In the genomic region with DNA sequence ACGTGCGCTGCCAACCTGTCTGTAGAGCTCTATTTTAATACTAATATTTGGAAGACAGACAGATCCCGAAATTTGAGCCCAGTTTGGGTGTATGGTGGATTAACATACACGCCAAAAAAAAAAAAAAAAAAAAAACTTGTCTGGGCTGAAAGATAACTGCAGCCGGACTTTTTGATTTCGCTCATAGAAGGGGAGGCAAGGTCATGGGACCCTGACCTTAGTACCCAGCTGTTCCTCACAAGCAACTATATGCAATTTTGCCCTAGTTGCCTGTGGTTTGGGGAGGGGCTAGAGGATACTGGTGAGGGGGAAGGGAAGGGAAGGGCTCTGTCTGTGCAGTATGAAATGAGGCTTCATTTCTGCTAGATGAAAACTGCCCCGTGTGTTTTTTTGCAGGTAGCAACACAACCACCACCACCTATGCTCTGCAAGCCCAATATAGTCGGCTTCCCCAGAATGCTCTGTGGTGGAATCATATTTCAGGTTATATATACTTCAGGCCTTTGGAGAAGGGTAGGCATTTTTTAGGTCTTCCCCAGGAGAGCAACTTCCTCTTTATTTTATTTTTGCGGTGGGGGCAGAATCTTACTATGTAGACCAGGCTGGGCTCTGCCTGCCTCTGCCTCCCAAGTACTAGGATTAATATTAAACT, we compare ENCODE assay signal across 8 mouse cellular contexts. TPM values are rescaled to one million over a fixed set of nuclear protein-coding genes. Genes with fewer than 3 reads are reported as not detected.
DNase-seq lines count a peak whose midpoint lies in the region; ATAC-seq and TF ChIP-seq lines count a peak whose summit lies in the region.

No protein-coding gene starts in this region.

- TF ChIP-seq EP300 in ES-Bruce4 (IDR thresholded peaks at IDR 0.05; ENCODE audit: insufficient read depth, low read depth, low read length) = no peak

- no peak for TF ChIP-seq POLR2A in ES-Bruce4 (IDR thresholded peaks at IDR 0.05; ENCODE audit: insufficient read depth, low read length)

- H3K27ac ChIP-seq in heart, embryonic 11.5 days (ENCODE audit: low read depth, low read length) = peak overlapping the region; percentile 80
- peak overlapping the region; percentile 74; the same call in 1 of the 2 replicates for H3K27ac ChIP-seq in ES-Bruce4 (ENCODE audit: insufficient read depth, low read length)
- peak overlapping the region; percentile 90 for H3K27ac ChIP-seq in forebrain, postnatal 0 days (ENCODE audit: low read depth, low read length)
- peak overlapping the region; percentile 94 for H3K27ac ChIP-seq in midbrain, embryonic 10.5 days (replicated peaks)

- peaks cover 25% of the 10 kb centered on the region for H3K4me1 ChIP-seq in heart, embryonic 11.5 days (ENCODE audit: control insufficient read depth, insufficient read depth, low read length)
- H3K4me1 ChIP-seq in ES-Bruce4 (ENCODE audit: control insufficient read depth, insufficient read depth, low read length) = no peaks in the 10 kb centered on the region
- peaks cover 6% of the 10 kb centered on the region for H3K4me1 ChIP-seq in forebrain, postnatal 0 days (ENCODE audit: insufficient read depth)
- peaks cover 78% of the 10 kb centered on the region for H3K4me1 ChIP-seq in midbrain, embryonic 10.5 days

- H3K9me3 ChIP-seq in heart, embryonic 11.5 days (replicated peaks; ENCODE audit: control insufficient read depth, low read length) = no peaks in the 10 kb centered on the region
- H3K9me3 ChIP-seq in ES-Bruce4 (replicated peaks; ENCODE audit: control insufficient read depth, insufficient read depth, low read length, poor library complexity, severe bottlenecking) = no peaks in the 10 kb centered on the region
- H3K9me3 ChIP-seq in forebrain, postnatal 0 days (ENCODE audit: low read length) = no peaks in the 10 kb centered on the region
- no peaks in the 10 kb centered on the region for H3K9me3 ChIP-seq in midbrain, embryonic 10.5 days (replicated peaks)

- H3K36me3 ChIP-seq in heart, embryonic 11.5 days (ENCODE audit: control insufficient read depth, insufficient read depth, low read length) = peaks cover 6% of the 10 kb centered on the region
- H3K36me3 ChIP-seq in ES-Bruce4 (ENCODE audit: control insufficient read depth, insufficient read depth, low read length, poor library complexity, severe bottlenecking) = no peaks in the 10 kb centered on the region
- peaks cover 15% of the 10 kb centered on the region for H3K36me3 ChIP-seq in forebrain, postnatal 0 days (ENCODE audit: insufficient read depth)
- H3K36me3 ChIP-seq in midbrain, embryonic 10.5 days = peaks cover 35% of the 10 kb centered on the region

- peak overlapping the region; percentile 81 for H3K4me2 ChIP-seq in heart, embryonic 11.5 days
- H3K4me2 ChIP-seq in forebrain, postnatal 0 days (ENCODE audit: low read depth) = peak overlapping the region; percentile 88

- no peak for TF ChIP-seq CTCF in ES-Bruce4 (IDR thresholded peaks at IDR 0.05; ENCODE audit: low read depth, low read length)
- no peak for TF ChIP-seq CTCF in forebrain, postnatal 0 days (IDR thresholded peaks at IDR 0.05; ENCODE audit: low read depth)

- H3K9ac ChIP-seq in heart, embryonic 11.5 days (ENCODE audit: low read depth, low read length) = peak overlapping the region; percentile 67
- H3K9ac ChIP-seq in ES-Bruce4 (ENCODE audit: low read depth, poor library complexity, severe bottlenecking) = peak overlapping the region; percentile 85
- H3K9ac ChIP-seq in forebrain, postnatal 0 days = no peak overlapping the region

- intact Hi-C loops in heart, postnatal 25 days (cut with DNase I) = no loop called here

- H3K27me3 ChIP-seq in heart, embryonic 11.5 days (ENCODE audit: control insufficient read depth, insufficient read depth, low read length) = no peaks in the 10 kb centered on the region
- H3K27me3 ChIP-seq in ES-Bruce4 (ENCODE audit: control insufficient read depth, insufficient read depth, low read length, poor library complexity, severe bottlenecking) = no peaks in the 10 kb centered on the region
- no peaks in the 10 kb centered on the region for H3K27me3 ChIP-seq in forebrain, postnatal 0 days (ENCODE audit: insufficient read depth, low read length)
- no peaks in the 10 kb centered on the region for H3K27me3 ChIP-seq in midbrain, embryonic 10.5 days (ENCODE audit: low read depth, poor library complexity, severe bottlenecking)

- DNase-seq in heart, postnatal 25 days (ENCODE audit: low spot score) = no peak
- DNase-seq in forebrain, postnatal 0 days = no peak
- no peak for DNase-seq in midbrain, embryonic 10.5 days (ENCODE audit: low spot score)
- DNase-seq in natural killer cell, adult 2 months (ENCODE audit: low spot score in 2 of 2) = no peak
- DNase-seq in kidney, adult 8-10 months = no peak
- no peak for DNase-seq in embryo, embryonic 10 days (ENCODE audit: low spot score)

- WGBS in heart, embryonic 11.5 days (ENCODE audit: insufficient replicate concordance) = 56% methylated on average over 9 of the region's 9 CpGs
- WGBS in forebrain, postnatal 0 days = 66% methylated on average over 9 of the region's 9 CpGs
- 69% methylated on average over 9 of the region's 9 CpGs for WGBS in midbrain, embryonic 10.5 days

- peak overlapping the region; percentile 56 for H3K4me3 ChIP-seq in heart, embryonic 11.5 days (ENCODE audit: low read depth, low read length)
- peak overlapping the region; percentile 82 for H3K4me3 ChIP-seq in ES-Bruce4 (ENCODE audit: low read depth, low read length)
- peak overlapping the region; percentile 66 for H3K4me3 ChIP-seq in forebrain, postnatal 0 days (ENCODE audit: low read depth, low read length)
- H3K4me3 ChIP-seq in midbrain, embryonic 10.5 days = peak overlapping the region; percentile 91

- ATAC-seq in heart, embryonic 11.5 days (replicated peaks; ENCODE audit: insufficient number of reproducible peaks, low FRiP score, low TSS enrichment) = no peak
- no peak for ATAC-seq in forebrain, postnatal 0 days

RNA-seq across cellular contexts. Expression of a gene that starts 0.5 kb away (rescaled TPM):
- 18.9 and 19.2 TPM in 2 replicates for polyA plus RNA-seq in heart, embryonic 11.5 days (2014; fragmentation: Nextera tagmentation; extraction: Ambion mirVana)
- 10 to 100 TPM; 16.0 to 16.6 TPM for total RNA-seq in heart, postnatal 25 days (2021)
- polyA plus RNA-seq in ES-Bruce4 (2011; ENCODE audit: insufficient read depth, insufficient read length, low read depth, missing spikeins) = 22.3 and 30.3 TPM in 2 replicates
- total RNA-seq in forebrain, postnatal 0 days (2014; rRNA removed) = 30.5 and 31.0 TPM in 2 replicates
- 27.2 and 29.8 TPM in 2 replicates for polyA plus RNA-seq in forebrain, postnatal 0 days (2015; fragmentation: Nextera tagmentation; extraction: Ambion mirVana)
- 38.1 and 38.4 TPM in 2 replicates for polyA plus RNA-seq in midbrain, embryonic 10.5 days (2016; fragmentation: Nextera tagmentation; extraction: Ambion mirVana)

RNA-seq across cellular contexts. Expression of a gene that starts 7.5 kb away (rescaled TPM):
- polyA plus RNA-seq in heart, embryonic 11.5 days (2014; fragmentation: Nextera tagmentation; extraction: Ambion mirVana) = 48.2 and 49.2 TPM in 2 replicates
- 10 to 100 TPM; 44.3 to 47.0 TPM for total RNA-seq in heart, postnatal 25 days (2021)
- 33.9 and 46.7 TPM in 2 replicates for polyA plus RNA-seq in ES-Bruce4 (2011; ENCODE audit: insufficient read depth, insufficient read length, low read depth, missing spikeins)
- 71.9 and 378 TPM in 2 replicates for total RNA-seq in forebrain, postnatal 0 days (2014; rRNA removed)
- 87.8 and 115 TPM in 2 replicates for polyA plus RNA-seq in forebrain, postnatal 0 days (2015; fragmentation: Nextera tagmentation; extraction: Ambion mirVana)
- 77.8 and 89.4 TPM in 2 replicates for polyA plus RNA-seq in midbrain, embryonic 10.5 days (2016; fragmentation: Nextera tagmentation; extraction: Ambion mirVana)

RNA-seq across cellular contexts. Expression of a gene that starts 7.6 kb away (rescaled TPM):
- polyA plus RNA-seq in heart, embryonic 11.5 days (2014; fragmentation: Nextera tagmentation; extraction: Ambion mirVana) = 38.6 and 53.9 TPM in 2 replicates
- 10 to 100 TPM; 61.8 to 75.9 TPM for total RNA-seq in heart, postnatal 25 days (2021)
- 38.1 and 38.3 TPM in 2 replicates for polyA plus RNA-seq in ES-Bruce4 (2011; ENCODE audit: insufficient read depth, insufficient read length, low read depth, missing spikeins)
- total RNA-seq in forebrain, postnatal 0 days (2014; rRNA removed) = 89.9 and 109 TPM in 2 replicates
- polyA plus RNA-seq in forebrain, postnatal 0 days (2015; fragmentation: Nextera tagmentation; extraction: Ambion mirVana) = 105 and 112 TPM in 2 replicates
- 89.5 and 98.1 TPM in 2 replicates for polyA plus RNA-seq in midbrain, embryonic 10.5 days (2016; fragmentation: Nextera tagmentation; extraction: Ambion mirVana)

RNA-seq across cellular contexts. Expression of a gene that starts 13.2 kb away (rescaled TPM):
- 205 and 218 TPM in 2 replicates for polyA plus RNA-seq in heart, embryonic 11.5 days (2014; fragmentation: Nextera tagmentation; extraction: Ambion mirVana)
- 100 to 1,000 TPM; 153 to 165 TPM for total RNA-seq in heart, postnatal 25 days (2021)
- 153 and 160 TPM in 2 replicates for polyA plus RNA-seq in ES-Bruce4 (2011; ENCODE audit: insufficient read depth, insufficient read length, low read depth, missing spikeins)
- 404 and 498 TPM in 2 replicates for total RNA-seq in forebrain, postnatal 0 days (2014; rRNA removed)
- 495 and 513 TPM in 2 replicates for polyA plus RNA-seq in forebrain, postnatal 0 days (2015; fragmentation: Nextera tagmentation; extraction: Ambion mirVana)
- 478 and 516 TPM in 2 replicates for polyA plus RNA-seq in midbrain, embryonic 10.5 days (2016; fragmentation: Nextera tagmentation; extraction: Ambion mirVana)

RNA-seq across cellular contexts. Expression of a gene that starts 36.1 kb away (rescaled TPM):
- 47.3 and 51.9 TPM in 2 replicates for polyA plus RNA-seq in heart, embryonic 11.5 days (2014; fragmentation: Nextera tagmentation; extraction: Ambion mirVana)
- total RNA-seq in heart, postnatal 25 days (2021) = 10 to 100 TPM; 66.7 to 73.9 TPM
- polyA plus RNA-seq in ES-Bruce4 (2011; ENCODE audit: insufficient read depth, insufficient read length, low read depth, missing spikeins) = 54.0 and 65.6 TPM in 2 replicates
- total RNA-seq in forebrain, postnatal 0 days (2014; rRNA removed) = 113 and 148 TPM in 2 replicates
- 142 and 151 TPM in 2 replicates for polyA plus RNA-seq in forebrain, postnatal 0 days (2015; fragmentation: Nextera tagmentation; extraction: Ambion mirVana)
- 213 and 220 TPM in 2 replicates for polyA plus RNA-seq in midbrain, embryonic 10.5 days (2016; fragmentation: Nextera tagmentation; extraction: Ambion mirVana)
